Mouse (Mus musculus): ENCODE results near the gene Rtkn. TPM values are rescaled to one million over a fixed set of nuclear protein-coding genes. Genes with fewer than 3 reads are reported as not detected.

The Rtkn gene
- 30.2 and 41.3 TPM in 2 replicates for polyA plus RNA-seq (2012; rRNA removed)

- DNase-seq (ENCODE audit: low read depth): no peak
Observed at GRCm38 (mm10) chr6:83134951-83135513, at the start of gene Rtkn. Rtkn (plus strand) TSS chr6:83135463.

DNA sequence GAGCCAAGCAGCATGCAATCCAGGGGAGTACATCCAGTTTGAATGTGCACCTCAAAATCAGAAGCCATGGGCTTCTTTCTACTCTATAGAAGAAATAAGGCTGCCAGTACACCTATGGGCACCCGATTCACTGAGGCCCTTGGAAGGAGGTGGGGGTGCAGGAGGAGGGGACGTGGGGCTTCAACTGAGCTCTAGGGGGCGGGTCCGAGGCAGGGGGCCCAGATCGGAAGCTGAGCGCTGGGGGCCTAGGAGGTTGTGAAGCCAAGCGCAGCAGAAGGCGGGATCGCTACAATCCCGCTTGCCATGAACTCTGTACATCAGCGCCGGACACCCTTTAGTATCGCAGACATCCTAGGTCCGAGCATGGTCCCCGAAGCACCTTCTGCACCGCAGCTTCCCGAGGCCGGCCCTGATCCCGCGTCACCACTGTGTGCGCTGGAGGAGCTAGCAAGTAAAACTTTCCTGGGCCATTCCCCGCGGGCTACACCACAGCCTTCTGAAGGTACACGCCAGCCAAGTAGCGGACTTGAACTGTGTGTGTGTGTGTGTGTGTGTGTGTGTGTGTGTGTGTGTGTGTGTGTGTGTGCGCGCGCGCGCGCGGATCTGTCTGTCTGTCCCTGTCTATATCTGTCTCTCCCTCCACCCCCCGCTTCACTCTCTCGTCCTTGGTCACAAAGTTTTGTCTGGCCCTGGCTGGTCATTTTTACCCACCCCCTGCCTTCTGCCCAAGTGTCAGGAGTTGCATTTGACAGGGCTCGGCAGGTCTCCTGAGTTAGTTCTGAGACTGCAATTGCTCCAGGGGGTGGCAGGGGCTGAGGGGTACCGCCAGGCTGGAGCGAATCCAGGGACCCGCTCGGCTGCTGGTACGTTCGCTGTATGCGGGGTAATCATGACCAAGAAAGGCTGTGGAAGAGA, 48.9 kb upstream of the Rtkn start, which contains the start of gene Lbx2:
Gene Lbx2, plus strand, starts transcription at position 247 of the 915 bp plus-strand sequence.
- no peak for DNase-seq (ENCODE audit: low read depth)

DNA sequence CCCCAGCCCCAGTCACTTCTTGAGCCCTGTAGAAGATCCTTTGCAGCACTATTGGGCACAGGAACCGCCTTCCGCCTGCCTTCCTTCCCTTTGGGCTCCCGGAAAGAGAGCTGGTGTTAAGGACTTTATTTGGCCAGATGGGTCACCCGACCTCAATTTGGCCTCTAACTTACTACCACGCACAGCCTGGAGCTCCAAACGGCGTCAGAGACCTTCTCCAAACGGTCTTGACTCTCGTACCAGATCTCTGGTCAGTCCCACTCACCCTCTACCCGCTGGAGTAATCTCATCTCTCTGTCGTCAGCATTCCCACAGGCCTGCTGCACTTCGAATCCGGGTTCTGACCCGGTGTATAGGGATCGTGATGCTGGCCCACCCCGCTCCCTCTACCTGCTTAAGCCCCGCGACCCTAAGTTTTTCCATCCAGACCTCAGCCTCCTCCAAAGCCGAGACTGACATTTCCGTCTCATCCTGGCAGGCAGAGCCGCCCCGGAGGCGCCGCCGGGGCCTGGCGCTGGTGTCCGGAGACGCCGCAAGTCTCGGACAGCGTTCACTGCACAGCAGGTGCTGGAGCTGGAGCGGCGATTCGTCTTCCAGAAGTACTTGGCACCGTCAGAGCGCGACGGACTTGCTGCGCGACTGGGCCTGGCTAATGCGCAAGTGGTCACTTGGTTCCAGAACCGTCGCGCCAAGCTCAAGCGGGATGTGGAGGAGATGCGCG, 47.9 kb upstream of the Rtkn start:
- no peak for DNase-seq (ENCODE audit: low read depth)

- no peak for DNase-seq (ENCODE audit: low read depth)
Observed at GRCm38 (mm10) chr6:83087926-83088260, 47.4 kb upstream of the Rtkn start.

GRCm38 (mm10) chr6:83092416-83093127, 42.7 kb upstream of the Rtkn start:
- DNase-seq (ENCODE audit: low read depth): no peak

GRCm38 (mm10) chr6:83095968-83096367, 39.3 kb upstream of the Rtkn start:
- no peak for DNase-seq (ENCODE audit: low read depth)

GRCm38 (mm10) chr6:83098411-83098810, 36.9 kb upstream of the Rtkn start:
- no peak for DNase-seq (ENCODE audit: low read depth)

- DNase-seq (ENCODE audit: low read depth): no peak
Observed at GRCm38 (mm10) chr6:83101316-83101687, 34.0 kb upstream of the Rtkn start, which contains the start of the genes Ccdc142 and Gm42688. Ccdc142 (plus strand) TSS chr6:83101601. Gm42688 (plus strand) TSS chr6:83101617.

GRCm38 (mm10) chr6:83101688-83102556, 33.3 kb upstream of the Rtkn start:
- DNase-seq (ENCODE audit: low read depth): no peak

- DNase-seq (ENCODE audit: low read depth): no peak
Observed at GRCm38 (mm10) chr6:83103130-83103650, 32.1 kb upstream of the Rtkn start.

DNA sequence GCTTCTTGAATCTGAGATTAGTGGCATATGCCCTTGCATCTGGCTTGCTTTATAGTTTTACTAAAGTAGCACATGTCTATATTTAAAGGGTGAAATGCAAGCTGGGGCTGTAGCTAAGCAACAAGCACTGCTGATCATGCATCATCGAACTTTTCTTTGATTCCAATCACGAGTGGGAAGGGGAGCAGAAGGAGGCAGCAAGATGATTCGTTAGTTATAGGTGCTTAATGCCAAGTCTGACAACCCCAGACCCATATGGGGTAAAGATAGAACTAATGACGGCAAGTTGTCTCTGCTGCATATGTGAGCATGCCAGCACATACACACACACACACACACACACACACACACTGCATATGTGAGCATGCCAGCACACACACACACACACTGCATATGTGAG, 31.1 kb upstream of the Rtkn start:
- no peak for DNase-seq (ENCODE audit: low read depth)

DNA sequence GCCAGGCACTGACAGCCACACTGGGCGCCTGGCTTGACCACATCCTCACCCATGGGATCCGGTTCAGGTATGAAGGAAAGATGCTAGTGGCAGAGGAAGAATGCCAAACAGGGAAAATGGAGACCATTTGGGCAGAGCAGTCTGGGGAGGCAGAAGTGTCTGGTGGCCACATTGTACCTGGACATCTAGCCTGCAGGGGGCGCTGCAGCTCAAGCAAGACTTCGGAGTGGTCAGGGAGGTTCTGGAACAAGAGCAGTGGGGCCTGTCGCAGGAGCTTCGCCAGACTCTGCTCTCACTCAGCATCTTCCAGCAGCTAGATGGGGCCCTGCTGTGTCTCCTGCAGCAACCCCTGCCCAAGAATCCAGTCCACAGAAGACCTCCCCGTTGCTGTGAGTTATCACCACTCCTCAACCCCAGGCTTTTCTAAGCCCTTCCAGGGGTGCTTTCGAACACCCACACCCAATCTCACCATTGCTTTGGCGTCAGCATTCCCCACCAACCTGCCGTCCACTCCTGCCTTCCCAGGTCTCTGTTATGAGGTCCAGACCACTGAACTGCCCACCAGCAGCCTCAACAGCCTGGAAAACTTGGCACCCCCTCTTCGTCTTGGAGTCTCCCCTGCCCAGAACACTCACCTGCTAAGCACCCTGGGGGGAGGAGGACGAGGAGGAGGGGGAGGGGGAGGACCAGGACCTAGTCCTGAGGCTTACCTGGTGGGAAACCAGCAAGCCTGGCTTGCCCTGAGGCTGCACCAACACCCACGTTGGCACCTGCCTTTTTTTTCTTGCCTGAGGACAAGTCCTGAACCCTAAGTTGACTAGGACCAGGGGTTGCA, 27.5 kb upstream of the Rtkn start:
- DNase-seq (ENCODE audit: low read depth): no peak

- no peak for DNase-seq (ENCODE audit: low read depth)
Observed at GRCm38 (mm10) chr6:83108762-83109668, 26.2 kb upstream of the Rtkn start, which contains the start of gene Mrpl53. Mrpl53 (plus strand) TSS chr6:83109040.

- no peak for DNase-seq (ENCODE audit: low read depth)
Observed at GRCm38 (mm10) chr6:83111510-83112136, 23.6 kb upstream of the Rtkn start.

DNA sequence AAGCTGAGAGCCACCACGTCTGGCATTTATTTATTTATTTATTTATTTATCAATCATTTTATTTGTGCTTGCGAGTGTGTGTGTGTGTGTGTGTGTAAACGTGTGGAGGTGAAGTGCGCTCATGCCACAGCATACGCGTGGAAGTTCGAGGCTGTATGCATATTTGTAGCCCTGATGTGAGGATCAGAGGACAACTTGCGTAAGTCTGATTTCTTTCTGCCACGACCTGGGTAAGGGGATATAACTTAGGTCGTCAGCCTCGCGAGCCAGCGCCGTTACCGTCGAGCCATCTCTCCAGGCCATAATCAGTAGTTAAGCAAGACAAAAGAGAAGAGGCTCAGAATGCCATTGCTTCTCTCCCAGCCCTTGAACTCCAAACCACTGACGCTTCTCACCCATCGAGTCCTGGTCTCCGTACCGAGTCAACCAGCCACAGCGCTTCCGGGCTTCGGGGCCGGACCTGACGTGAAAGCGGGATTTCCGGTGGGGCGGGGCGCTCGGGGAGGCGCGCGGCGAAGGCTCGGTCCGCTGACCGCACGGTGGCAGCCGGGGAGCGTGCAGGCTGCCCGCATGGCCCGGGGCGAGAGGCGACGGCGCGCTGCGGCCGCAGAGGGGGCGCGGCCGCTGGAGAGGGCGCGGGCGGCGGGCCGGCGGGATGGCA, 20.1 kb upstream of the Rtkn start, which contains the start of gene Mogs:
Gene Mogs, plus strand, starts transcription at position 486 of the 661 bp plus-strand sequence.
- DNase-seq (ENCODE audit: low read depth): no peak

- no peak for DNase-seq (ENCODE audit: low read depth)
Observed at GRCm38 (mm10) chr6:83115682-83116372, 19.4 kb upstream of the Rtkn start.
